Mouse (Mus musculus): Measurements from ENCODE around the gene Scn1b. TPM values are rescaled to one million over a fixed set of nuclear protein-coding genes. Genes with fewer than 3 reads are reported as not detected.

The Scn1b gene
- polyA plus RNA-seq, 1 experiment from 2014 or later, result 1.0 TPM

GRCm38 (mm10) chr7:31074713-31075069 is 52.1 kb downstream of the Scn1b start:
- Histone ChIP-seq H3K4me3 (ENCODE audit: low read depth, low read length) (no peak overlapping the region), H3K36me3 (ENCODE audit: control insufficient read depth, insufficient read depth, low read length) (no peaks in the 10 kb centered on the region), H3K4me2 (ENCODE audit: low read depth, severe bottlenecking) (no peak overlapping the region), H3K27me3 (ENCODE audit: control insufficient read depth, insufficient read depth, low read length) (no peaks in the 10 kb centered on the region), H3K4me1 (ENCODE audit: control insufficient read depth, insufficient read depth, low read length) (0 out of 2 replicates have a peak, but pooled peaks cover 2% of the 10 kb centered on the region), H3K9ac (ENCODE audit: low read length) (no peak overlapping the region), H3K27ac (replicated peaks; ENCODE audit: low read depth, low read length) (no peak overlapping the region), H3K9me3 (ENCODE audit: control insufficient read depth, low read length) (no peaks in the 10 kb centered on the region)
- DNase-seq (ENCODE audit: low spot score) (no peak), ATAC-seq (ENCODE audit: insufficient number of reproducible peaks, low FRiP score, low TSS enrichment, low read depth) (no peak)
- 65% methylated on average over 5 of the region's 5 CpGs for WGBS

- Histone ChIP-seq H3K36me3 (ENCODE audit: control insufficient read depth, insufficient read depth, low read length) (no peaks in the 10 kb centered on the region), H3K4me3 (ENCODE audit: low read depth, low read length) (no peak overlapping the region), H3K9me3 (ENCODE audit: control insufficient read depth, low read length) (no peaks in the 10 kb centered on the region), H3K27me3 (ENCODE audit: control insufficient read depth, insufficient read depth, low read length) (no peaks in the 10 kb centered on the region), H3K27ac (replicated peaks; ENCODE audit: low read depth, low read length) (no peak overlapping the region), H3K4me2 (ENCODE audit: low read depth, severe bottlenecking) (no peak overlapping the region), H3K4me1 (ENCODE audit: control insufficient read depth, insufficient read depth, low read length) (0 out of 2 replicates have a peak, but pooled peaks cover 2% of the 10 kb centered on the region), H3K9ac (ENCODE audit: low read length) (no peak overlapping the region)
- 54% methylated on average over 6 of the region's 7 CpGs for WGBS
- DNase-seq (ENCODE audit: low spot score) (no peak), ATAC-seq (ENCODE audit: insufficient number of reproducible peaks, low FRiP score, low TSS enrichment, low read depth) (no peak)
Measured at GRCm38 (mm10) chr7:31074061-31074712, 52.6 kb downstream of the Scn1b start.

GRCm38 (mm10) chr7:31073546-31073945 is 53.3 kb downstream of the Scn1b start:
- Histone ChIP-seq H3K36me3 (ENCODE audit: control insufficient read depth, insufficient read depth, low read length) (no peaks in the 10 kb centered on the region), H3K27ac (replicated peaks; ENCODE audit: low read depth, low read length) (no peak overlapping the region), H3K27me3 (ENCODE audit: control insufficient read depth, insufficient read depth, low read length) (no peaks in the 10 kb centered on the region), H3K9ac (ENCODE audit: low read length) (no peak overlapping the region), H3K4me1 (ENCODE audit: control insufficient read depth, insufficient read depth, low read length) (0 out of 2 replicates have a peak, but pooled peaks cover 2% of the 10 kb centered on the region), H3K9me3 (ENCODE audit: control insufficient read depth, low read length) (no peaks in the 10 kb centered on the region), H3K4me3 (ENCODE audit: low read depth, low read length) (no peak overlapping the region), H3K4me2 (ENCODE audit: low read depth, severe bottlenecking) (no peak overlapping the region)
- DNase-seq (ENCODE audit: low spot score), result no peak
- no peak for ATAC-seq (ENCODE audit: insufficient number of reproducible peaks, low FRiP score, low TSS enrichment, low read depth)

- ATAC-seq (ENCODE audit: insufficient number of reproducible peaks, low FRiP score, low TSS enrichment, low read depth), result no peak
- H3K9ac ChIP-seq (ENCODE audit: low read length), result no peak overlapping the region
- H3K27ac ChIP-seq (replicated peaks; ENCODE audit: low read depth, low read length), result no peak overlapping the region
Measured at GRCm38 (mm10) chr7:31072326-31072725, 54.5 kb downstream of the Scn1b start.

GRCm38 (mm10) chr7:31070324-31070723 is 56.5 kb downstream of the Scn1b start:
- no peaks in the 10 kb centered on the region for H3K36me3 ChIP-seq (ENCODE audit: control insufficient read depth, insufficient read depth, low read length)
- H3K4me1 ChIP-seq (ENCODE audit: control insufficient read depth, insufficient read depth, low read length), result no peaks in the 10 kb centered on the region
- no peak overlapping the region for H3K4me3 ChIP-seq (ENCODE audit: low read depth, low read length)
- DNase-seq (ENCODE audit: low spot score) (no peak), ATAC-seq (ENCODE audit: insufficient number of reproducible peaks, low FRiP score, low TSS enrichment, low read depth) (no peak)
- 82% methylated on average over 6 of the region's 6 CpGs for WGBS
- no peak overlapping the region for H3K27ac ChIP-seq (replicated peaks; ENCODE audit: low read depth, low read length)
- H3K4me2 ChIP-seq (ENCODE audit: low read depth, severe bottlenecking), result no peak overlapping the region
- no peaks in the 10 kb centered on the region for H3K9me3 ChIP-seq (ENCODE audit: control insufficient read depth, low read length)
- no peaks in the 10 kb centered on the region for H3K27me3 ChIP-seq (ENCODE audit: control insufficient read depth, insufficient read depth, low read length)
- no peak overlapping the region for H3K9ac ChIP-seq (ENCODE audit: low read length)

More at GRCm38 (mm10) chr7:31072326-31072725, 54.5 kb downstream of the Scn1b start:
- no peaks in the 10 kb centered on the region for H3K36me3 ChIP-seq (ENCODE audit: control insufficient read depth, insufficient read depth, low read length)
- H3K4me1 ChIP-seq (ENCODE audit: control insufficient read depth, insufficient read depth, low read length), result no peaks in the 10 kb centered on the region
- WGBS, result 22% methylated on average over 9 of the region's 9 CpGs
- H3K4me2 ChIP-seq (ENCODE audit: low read depth, severe bottlenecking), result no peak overlapping the region
- H3K9me3 ChIP-seq (ENCODE audit: control insufficient read depth, low read length), result no peaks in the 10 kb centered on the region
- no peak for DNase-seq (ENCODE audit: low spot score)
- no peak overlapping the region for H3K4me3 ChIP-seq (ENCODE audit: low read depth, low read length)
- no peaks in the 10 kb centered on the region for H3K27me3 ChIP-seq (ENCODE audit: control insufficient read depth, insufficient read depth, low read length)

- 87% methylated on average over 14 of the region's 14 CpGs for WGBS
- H3K4me1 ChIP-seq (ENCODE audit: control insufficient read depth, insufficient read depth, low read length), result no peaks in the 10 kb centered on the region
- no peak overlapping the region for H3K4me3 ChIP-seq (ENCODE audit: low read depth, low read length)
- no peak overlapping the region for H3K4me2 ChIP-seq (ENCODE audit: low read depth, severe bottlenecking)
- DNase-seq (ENCODE audit: low spot score), result no peak
- H3K27me3 ChIP-seq (ENCODE audit: control insufficient read depth, insufficient read depth, low read length), result no peaks in the 10 kb centered on the region
- no peak overlapping the region for H3K9ac ChIP-seq (ENCODE audit: low read length)
- H3K9me3 ChIP-seq (ENCODE audit: control insufficient read depth, low read length), result no peaks in the 10 kb centered on the region
- ATAC-seq (ENCODE audit: insufficient number of reproducible peaks, low FRiP score, low TSS enrichment, low read depth), result no peak
- no peaks in the 10 kb centered on the region for H3K36me3 ChIP-seq (ENCODE audit: control insufficient read depth, insufficient read depth, low read length)
- no peak overlapping the region for H3K27ac ChIP-seq (replicated peaks; ENCODE audit: low read depth, low read length)
Measured at GRCm38 (mm10) chr7:31069491-31069890, 57.3 kb downstream of the Scn1b start.

- Histone ChIP-seq H3K27me3 (ENCODE audit: control insufficient read depth, insufficient read depth, low read length) (no peaks in the 10 kb centered on the region), H3K9me3 (ENCODE audit: control insufficient read depth, low read length) (no peaks in the 10 kb centered on the region), H3K36me3 (ENCODE audit: control insufficient read depth, insufficient read depth, low read length) (no peaks in the 10 kb centered on the region), H3K9ac (ENCODE audit: low read length) (no peak overlapping the region), H3K4me2 (ENCODE audit: low read depth, severe bottlenecking) (no peak overlapping the region), H3K4me1 (ENCODE audit: control insufficient read depth, insufficient read depth, low read length) (no peaks in the 10 kb centered on the region), H3K4me3 (ENCODE audit: low read depth, low read length) (no peak overlapping the region), H3K27ac (replicated peaks; ENCODE audit: low read depth, low read length) (no peak overlapping the region)
- no peak for ATAC-seq (ENCODE audit: insufficient number of reproducible peaks, low FRiP score, low TSS enrichment, low read depth)
- WGBS, result 43% methylated on average over 5 of the region's 5 CpGs
- no peak for DNase-seq (ENCODE audit: low spot score)
Measured at GRCm38 (mm10) chr7:31067836-31068235, 59.0 kb downstream of the Scn1b start.

All from limb, embryonic 11.5 days (tissue).